Mouse (Mus musculus) CH12.LX (cell line): ENCODE data around the gene Hoxb3.

Experiments
- CHD2 ChIP-seq: IDR thresholded peaks from 2 replicates; pipeline ENCODE4 v1.6.1; 2011; ENCODE audit warnings: low read length, improper control_type of control experiment
- CTCF ChIP-seq, 2 experiments: IDR thresholded peaks in 1 of 2; conservative IDR thresholded peaks in 1 of 2; 2 replicates each; pipeline ENCODE4 v1.5.1; 2011 to 2012; ENCODE audit warnings: low read depth in 2 of 2, low read length in 2 of 2, improper control_type of control experiment in 1 of 2, inconsistent platforms in 1 of 2, mild to moderate bottlenecking in 1 of 2, moderate library complexity in 1 of 2
- E2F4 ChIP-seq: IDR thresholded peaks from 2 replicates; pipeline ENCODE4 v1.6.1; 2011; ENCODE audit warnings: low read depth, low read length, improper control_type of control experiment; ENCODE audit not compliant: insufficient replicate concordance
- EP300 ChIP-seq: IDR thresholded peaks from 2 replicates; pipeline ENCODE4 v1.6.1; 2011; ENCODE audit warnings: low read length, improper control_type of control experiment
- HCFC1 ChIP-seq: IDR thresholded peaks from 2 replicates; pipeline ENCODE4 v1.6.1; 2012; ENCODE audit warnings: low read depth, mild to moderate bottlenecking, inconsistent platforms, low read length, improper control_type of control experiment
- JUND ChIP-seq: conservative IDR thresholded peaks from 2 replicates; pipeline ENCODE4 v1.6.1; 2011; ENCODE audit warnings: low read depth, low read length, improper control_type of control experiment
- MAFK ChIP-seq: IDR thresholded peaks from 2 replicates; pipeline ENCODE4 v1.6.1; 2011; ENCODE audit warnings: low read length, improper control_type of control experiment; ENCODE audit not compliant: insufficient replicate concordance
- MAX ChIP-seq: IDR thresholded peaks from 2 replicates; pipeline ENCODE4 v1.6.1; 2011; ENCODE audit warnings: low read length, improper control_type of control experiment
- POLR2A ChIP-seq: IDR thresholded peaks from 2 replicates; pipeline ENCODE4 v1.6.1; 2011; ENCODE audit warnings: low read depth, mild to moderate bottlenecking, improper control_type of control experiment, low read length
- POLR2AphosphoS2 ChIP-seq: IDR thresholded peaks from 2 replicates; pipeline ENCODE4 v1.6.1; 2011; ENCODE audit warnings: low read depth, low read length, improper control_type of control experiment
- TCF12 ChIP-seq: IDR thresholded peaks from 2 replicates; pipeline ENCODE4 v1.6.1; 2014; ENCODE audit warnings: low read depth, mild to moderate bottlenecking, inconsistent platforms, low read length, improper control_type of control experiment
- USF1 ChIP-seq: IDR thresholded peaks from 2 replicates; pipeline ENCODE4 v1.6.1; 2014; ENCODE audit warnings: low read depth, mild to moderate bottlenecking, inconsistent platforms, low read length, improper control_type of control experiment
- ZC3H11A ChIP-seq: IDR thresholded peaks from 2 replicates; pipeline ENCODE4 v1.6.1; 2012; ENCODE audit warnings: low read depth, mild to moderate bottlenecking, inconsistent platforms, low read length, improper control_type of control experiment

DNA sequence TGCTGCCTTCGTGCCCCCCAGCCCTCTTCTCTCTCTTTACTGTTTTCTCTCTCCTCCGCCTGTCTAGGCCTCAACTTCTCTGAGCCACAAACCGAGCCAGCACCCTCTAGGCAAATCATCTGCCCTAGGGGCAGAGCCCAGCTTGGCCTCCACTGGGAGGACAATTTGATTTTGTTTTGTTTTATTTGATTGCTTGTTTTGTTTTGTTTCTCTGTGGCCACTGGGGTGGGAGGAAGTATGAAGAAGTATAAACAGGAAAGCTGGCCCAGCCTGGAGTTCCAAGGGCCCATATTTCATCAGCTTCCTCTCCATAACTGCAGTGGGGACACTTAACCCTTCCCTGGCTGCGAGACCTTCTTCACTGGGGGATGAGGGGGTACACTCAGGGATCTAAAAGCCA lies 13.8 kb upstream of the Hoxb3 start:
- TF ChIP-seq POLR2A (no peak), CTCF (conservative IDR thresholded peaks at IDR 0.05 in 1 of 2, IDR thresholded peaks at IDR 0.05 in 1 of 2; ENCODE audit: low read depth in 2 of 2, low read length in 2 of 2) (no peak), E2F4 (no peak), JUND (no peak), EP300 (no peak), MAFK (no peak), TCF12 (no peak), CHD2 (no peak), HCFC1 (no peak), POLR2AphosphoS2 (no peak), ZC3H11A (no peak), MAX (no peak), USF1 (no peak)
